Mouse (Mus musculus): ENCODE measurements around the gene 6030445D17Rik. TPM values are rescaled to one million over a fixed set of nuclear protein-coding genes. Genes with fewer than 3 reads are reported as not detected.

6030445D17Rik gene
- polyA plus RNA-seq, 1 experiment from 2014 or later: 0.32 TPM

DNA sequence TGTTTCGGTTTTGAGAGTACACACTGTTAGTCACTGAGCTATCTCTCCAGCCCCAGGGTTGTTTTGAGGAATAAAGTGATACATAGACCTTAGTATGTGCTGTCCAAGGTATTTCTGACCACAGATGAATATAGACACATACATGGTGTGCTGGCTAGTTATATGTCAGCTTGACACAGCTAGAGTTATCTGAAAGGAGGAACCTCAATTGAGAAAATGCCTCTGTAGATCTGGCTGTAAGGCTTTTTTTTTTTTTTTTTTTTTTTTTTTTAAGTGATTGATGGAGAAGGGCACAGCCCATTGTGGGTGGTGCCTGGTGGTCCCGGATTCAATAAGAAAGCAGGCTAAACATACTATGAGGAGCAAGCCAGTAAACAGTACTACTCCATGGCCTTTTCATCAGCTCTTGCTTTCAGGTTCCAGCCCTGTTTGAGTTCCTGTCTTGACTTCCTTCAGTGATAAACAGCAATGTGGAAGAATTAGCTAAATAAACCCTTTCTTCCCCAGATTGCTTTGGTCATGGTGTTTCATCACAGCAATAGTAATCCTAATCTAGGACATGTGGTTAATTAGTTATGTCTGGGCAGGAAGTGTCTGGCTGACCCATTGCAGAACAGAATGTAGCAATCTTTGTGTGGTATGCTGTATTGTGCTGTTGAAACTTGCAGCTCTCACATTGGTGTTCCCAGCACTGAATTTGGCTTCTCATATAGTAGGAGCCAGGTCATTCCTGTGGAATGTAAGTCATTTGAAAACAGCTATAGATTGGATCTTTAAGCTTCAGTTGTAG, 43.6 kb downstream of the 6030445D17Rik start:
- no peak overlapping the region for H3K4me3 ChIP-seq (replicated peaks)
- 42% methylated on average over 2 of the region's 2 CpGs for WGBS
- no peaks in the 10 kb centered on the region for H3K36me3 ChIP-seq
- no peaks in the 10 kb centered on the region for H3K27me3 ChIP-seq (replicated peaks)
- H3K4me1 ChIP-seq: no peaks in the 10 kb centered on the region
- H3K4me2 ChIP-seq: no peak overlapping the region
- H3K9ac ChIP-seq: no peak overlapping the region
- H3K9me3 ChIP-seq: no peaks in the 10 kb centered on the region
- ATAC-seq (ENCODE audit: insufficient read depth, low FRiP score, low read depth): no peak
- no peak overlapping the region for H3K27ac ChIP-seq

DNA sequence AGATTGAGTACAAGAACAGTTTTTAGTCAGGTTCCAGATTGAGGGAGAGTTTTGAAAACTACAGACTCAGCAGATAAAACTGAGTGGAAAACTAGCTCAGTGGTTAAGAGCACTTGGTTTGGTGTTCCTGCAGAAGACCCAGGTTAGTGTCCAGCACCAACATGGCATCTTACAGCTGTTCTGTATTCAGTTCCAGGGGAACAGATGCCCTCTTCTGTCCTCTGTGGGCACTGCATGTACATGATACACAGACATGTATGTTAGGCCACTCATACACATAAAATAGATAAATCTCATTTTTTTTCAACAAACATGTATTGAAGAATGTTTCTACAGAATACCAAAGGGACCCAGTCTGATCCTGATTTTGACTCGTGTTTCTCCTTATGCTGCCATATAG, 47.8 kb downstream of the 6030445D17Rik start:
- no peak for ATAC-seq (ENCODE audit: insufficient read depth, low FRiP score, low read depth)
- Histone ChIP-seq H3K9me3 (no peaks in the 10 kb centered on the region), H3K4me1 (peaks cover 10% of the 10 kb centered on the region), H3K27ac (no peak overlapping the region), H3K9ac (no peak overlapping the region), H3K36me3 (no peaks in the 10 kb centered on the region), H3K27me3 (replicated peaks) (no peaks in the 10 kb centered on the region), H3K4me2 (no peak overlapping the region), H3K4me3 (replicated peaks) (no peak overlapping the region)
- WGBS: 83% methylated on average over 1 of the region's 1 CpGs

GRCm38 (mm10) chr4:136511708-136512107, 49.7 kb downstream of the 6030445D17Rik start:
- no peaks in the 10 kb centered on the region for H3K36me3 ChIP-seq
- H3K9me3 ChIP-seq: no peaks in the 10 kb centered on the region
- H3K4me1 ChIP-seq: peaks cover 10% of the 10 kb centered on the region
- ATAC-seq (ENCODE audit: insufficient read depth, low FRiP score, low read depth): no peak
- no peak overlapping the region for H3K9ac ChIP-seq
- no peaks in the 10 kb centered on the region for H3K27me3 ChIP-seq (replicated peaks)
- H3K27ac ChIP-seq: no peak overlapping the region
- no peak overlapping the region for H3K4me3 ChIP-seq (replicated peaks)
- WGBS: 39% methylated on average over 4 of the region's 4 CpGs
- no peak overlapping the region for H3K4me2 ChIP-seq

DNA sequence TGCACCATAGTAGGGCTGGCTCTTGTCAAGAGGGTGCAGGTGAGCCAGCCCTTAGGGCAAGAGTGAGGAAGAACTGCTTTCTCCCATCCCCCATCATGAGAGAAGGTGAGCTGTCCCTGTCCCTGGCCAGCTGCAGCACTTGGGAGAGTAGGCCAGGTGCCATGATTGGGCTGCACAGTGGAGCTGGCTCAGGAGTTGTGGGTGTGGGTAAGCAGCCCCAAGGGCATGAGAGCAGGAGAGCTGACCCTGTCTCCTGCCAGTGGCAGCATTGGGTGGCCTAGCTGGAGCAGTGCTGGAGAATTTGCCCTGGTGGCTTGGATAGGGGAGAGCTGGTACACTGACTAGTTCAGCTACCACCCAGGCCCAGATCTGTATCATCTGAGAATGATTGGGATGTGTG, 50.9 kb downstream of the 6030445D17Rik start:
- Histone ChIP-seq H3K9me3 (no peaks in the 10 kb centered on the region), H3K27ac (no peak overlapping the region), H3K36me3 (no peaks in the 10 kb centered on the region), H3K4me3 (replicated peaks) (no peak overlapping the region), H3K4me1 (peaks cover 10% of the 10 kb centered on the region), H3K27me3 (replicated peaks) (no peaks in the 10 kb centered on the region), H3K9ac (no peak overlapping the region), H3K4me2 (no peak overlapping the region)
- ATAC-seq (ENCODE audit: insufficient read depth, low FRiP score, low read depth): no peak

Other genes starting within 250 kb of the 6030445D17Rik start
- 18.9 and 20.8 TPM in 2 replicates for gene Tcea3, start 214.5 kb upstream of the 6030445D17Rik start, polyA plus RNA-seq (2015; fragmentation: Nextera tagmentation; extraction: Ambion mirVana)
- gene Zfp46, start 177.6 kb upstream of the 6030445D17Rik start, polyA plus RNA-seq (2015; fragmentation: Nextera tagmentation; extraction: Ambion mirVana): 20.3 and 21.0 TPM in 2 replicates
- 143 and 149 TPM in 2 replicates for gene Hnrnpr, start 151.3 kb upstream of the 6030445D17Rik start, polyA plus RNA-seq (2015; fragmentation: Nextera tagmentation; extraction: Ambion mirVana)
- gene Htr1d, start 38.7 kb upstream of the 6030445D17Rik start, polyA plus RNA-seq (2015; fragmentation: Nextera tagmentation; extraction: Ambion mirVana): 0.30 and 0.31 TPM in 2 replicates
- 106 and 110 TPM in 2 replicates for gene Luzp1, start 7.5 kb downstream of the 6030445D17Rik start, polyA plus RNA-seq (2015; fragmentation: Nextera tagmentation; extraction: Ambion mirVana)
- gene Kdm1a, start 140.5 kb downstream of the 6030445D17Rik start, polyA plus RNA-seq (2015; fragmentation: Nextera tagmentation; extraction: Ambion mirVana): 32.1 and 35.5 TPM in 2 replicates
- not detected in 2 replicates for gene Tex46, start 148.2 kb downstream of the 6030445D17Rik start, polyA plus RNA-seq (2015; fragmentation: Nextera tagmentation; extraction: Ambion mirVana)
- not detected in 2 replicates for gene Lactbl1, start 160.4 kb downstream of the 6030445D17Rik start, polyA plus RNA-seq (2015; fragmentation: Nextera tagmentation; extraction: Ambion mirVana)